Mouse (Mus musculus) heart, postnatal 10 days (tissue): ENCODE data around the gene Sh3pxd2a. TPM values are rescaled to one million over a fixed set of nuclear protein-coding genes. Genes with fewer than 3 reads are reported as not detected.

Experiments used
- DNase-seq, 2 experiments: peaks; one replicate each; pipeline ENCODE4 v3.0.0; 2021
- intact Hi-C: fragments of 180-260 bp; cut with DNase I; formaldehyde crosslinking; loops from one replicate; pipeline ENCODE4 v1.15.1; 2025
- total RNA-seq, 2 experiments: library from RNA; stranded (reverse); gene quantifications; 2 replicates each; pipeline ENCODE4 v1.2.3; 2021

The Sh3pxd2a gene
- total RNA-seq, 2 experiments from 2014 or later = 87.9 to 93.7 TPM

DNA sequence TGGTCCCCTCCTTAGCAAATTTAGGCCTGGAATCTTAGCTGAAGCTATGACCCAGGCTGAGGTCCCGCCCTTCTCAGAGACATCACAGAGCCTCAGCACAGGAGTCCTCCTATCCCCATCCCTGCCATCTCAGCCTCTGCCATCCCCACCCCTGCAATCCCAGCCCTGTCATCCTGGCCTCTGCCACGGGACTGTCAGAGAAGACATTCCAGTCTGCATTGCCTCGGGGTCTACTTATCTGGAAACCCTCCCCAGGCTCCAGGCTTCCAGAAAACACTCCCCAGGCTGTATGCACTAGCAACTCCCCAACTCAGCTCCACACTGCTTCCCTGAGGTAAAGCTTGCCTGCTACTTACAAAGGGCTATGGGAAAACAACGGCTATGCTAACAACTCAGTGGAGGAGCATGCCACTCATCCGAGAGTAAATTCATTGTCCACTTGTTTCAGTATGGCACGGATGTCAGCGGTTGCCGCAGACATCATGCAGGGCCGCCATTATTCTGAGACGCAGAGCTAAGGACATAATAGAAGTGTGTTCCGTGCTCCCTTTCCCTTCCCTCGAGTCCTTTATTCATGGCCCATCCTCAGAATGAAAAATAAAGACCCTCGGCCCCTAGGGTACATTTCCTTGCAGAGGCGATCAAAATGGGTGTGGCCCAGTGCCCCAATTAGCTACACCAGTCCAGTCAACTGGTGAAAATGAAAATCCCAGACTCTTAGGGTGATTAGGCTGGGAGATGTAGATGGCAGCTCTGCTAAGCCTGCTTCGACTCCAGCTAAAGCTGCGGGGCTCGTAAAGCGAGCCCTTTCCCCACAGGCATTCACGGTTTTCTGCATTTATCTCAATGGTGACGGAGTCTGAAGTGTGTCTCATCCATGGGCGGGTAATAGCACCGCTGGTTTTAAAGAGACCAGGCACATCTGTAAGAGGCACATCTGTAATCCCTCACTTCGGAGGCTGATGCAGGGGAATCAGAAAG is 29.1 kb upstream of the Sh3pxd2a start:
- intact Hi-C loops = no loop called here
- no peak for DNase-seq

DNA sequence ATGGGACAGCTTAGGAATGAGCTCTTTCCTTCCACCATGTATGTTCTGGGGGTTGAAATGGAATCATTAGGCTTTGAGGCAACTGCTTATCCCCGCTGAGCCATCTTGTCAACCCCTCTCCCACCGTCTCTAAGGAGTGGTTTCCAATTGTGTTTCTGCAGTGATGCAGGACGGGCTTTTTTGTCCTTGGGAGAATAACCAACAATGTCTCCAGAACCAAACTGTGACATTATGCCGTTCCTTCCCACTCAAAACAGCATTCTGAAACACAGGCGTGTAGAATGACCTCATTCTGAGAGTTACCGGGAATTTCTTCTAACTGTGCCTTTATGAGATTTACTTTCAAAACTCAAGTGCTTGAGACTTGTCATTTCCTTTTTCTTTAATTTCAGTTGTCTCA is 28.2 kb upstream of the Sh3pxd2a start:
- intact Hi-C loops = no loop called here
- DNase-seq = no peak

DNA sequence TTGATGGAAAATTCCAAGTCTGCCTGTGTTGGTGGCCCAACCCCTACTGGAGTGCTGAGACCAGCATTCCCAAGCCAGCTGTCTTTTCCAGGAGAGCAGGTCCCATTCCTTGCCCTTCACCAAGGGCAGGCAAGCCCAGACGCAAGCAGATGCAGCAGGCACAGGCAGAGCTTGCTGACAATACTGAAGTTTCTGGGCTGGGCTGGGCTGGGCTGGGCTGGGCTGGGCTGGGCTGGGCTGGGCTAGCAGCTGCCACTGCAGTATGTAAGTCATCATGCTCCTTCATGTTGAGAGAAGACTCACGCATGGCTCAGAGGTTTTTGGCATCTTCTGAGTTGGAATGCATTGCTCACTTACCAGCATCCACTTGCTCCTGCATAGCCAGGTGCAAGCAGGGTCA is 27.7 kb upstream of the Sh3pxd2a start:
- intact Hi-C loops = no loop called here
- no peak for DNase-seq

DNA sequence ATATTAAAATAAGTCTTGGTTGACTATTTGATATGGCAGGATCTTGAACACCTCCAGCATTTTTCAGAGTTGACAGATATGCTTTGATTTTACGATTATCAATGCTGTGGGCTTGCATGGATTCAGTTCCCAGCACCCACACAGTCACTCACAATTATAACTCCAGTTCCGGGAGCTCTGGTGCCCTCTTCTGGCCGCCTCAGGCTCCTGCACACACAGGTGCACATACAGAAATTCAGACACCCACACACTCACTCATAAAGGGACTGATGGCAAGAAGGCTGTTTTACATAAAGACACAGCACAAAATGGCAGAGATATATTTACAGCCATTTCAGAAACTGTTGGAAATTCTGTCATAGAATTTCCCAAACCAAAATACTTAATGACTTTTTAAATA is 25.0 kb upstream of the Sh3pxd2a start:
- DNase-seq = no peak
- intact Hi-C loops = loop anchor here (5.0 kb wide), 1 partner anchor 132 kb away; no protein-coding TSS in a partner anchor

DNA sequence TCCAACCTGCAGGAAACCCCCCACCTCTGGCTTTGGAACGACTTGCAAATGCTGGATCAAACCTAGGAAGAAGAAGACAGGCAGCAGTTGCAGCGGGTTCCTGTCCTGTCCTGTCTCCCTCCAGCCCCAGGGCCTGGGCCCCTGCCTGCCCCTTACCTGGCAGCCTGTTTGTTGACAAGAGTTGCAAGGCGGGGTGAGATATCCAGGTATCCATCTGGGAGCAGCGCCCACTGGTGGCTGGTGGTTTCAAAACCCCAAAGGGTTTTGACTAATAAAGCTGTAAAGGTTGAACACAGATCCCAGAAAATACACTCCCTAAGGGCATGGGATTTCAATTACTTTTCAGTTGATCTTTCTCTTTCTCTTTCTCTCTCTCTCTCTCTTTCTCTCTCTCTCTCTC is 24.0 kb upstream of the Sh3pxd2a start:
- DNase-seq = no peak
- intact Hi-C loops = loop anchor here (5.0 kb wide), 1 partner anchor 131 kb away; no protein-coding TSS in a partner anchor

DNA sequence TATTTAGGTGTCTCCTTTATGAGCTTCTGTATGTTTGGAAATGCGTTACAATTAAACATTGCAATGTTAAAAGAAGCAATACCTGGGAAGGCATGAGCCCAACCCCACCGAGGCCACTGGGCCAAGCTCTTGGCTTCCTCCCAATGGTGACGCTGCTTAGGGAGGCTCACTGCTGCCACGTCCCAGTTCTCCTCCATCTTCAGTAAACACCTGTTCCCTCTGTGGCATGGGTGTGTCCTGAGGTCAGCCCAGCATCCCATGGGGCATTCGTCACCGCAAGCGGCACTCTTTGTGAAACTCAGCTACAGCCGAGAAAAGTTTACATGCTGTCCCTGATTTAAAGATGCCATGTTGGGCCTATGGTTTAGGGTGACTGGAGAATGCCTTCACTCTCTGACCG is 23.4 kb upstream of the Sh3pxd2a start:
- intact Hi-C loops = loop anchor here (5.0 kb wide), 1 partner anchor 130 kb away; no protein-coding TSS in a partner anchor
- no peak for DNase-seq

DNA sequence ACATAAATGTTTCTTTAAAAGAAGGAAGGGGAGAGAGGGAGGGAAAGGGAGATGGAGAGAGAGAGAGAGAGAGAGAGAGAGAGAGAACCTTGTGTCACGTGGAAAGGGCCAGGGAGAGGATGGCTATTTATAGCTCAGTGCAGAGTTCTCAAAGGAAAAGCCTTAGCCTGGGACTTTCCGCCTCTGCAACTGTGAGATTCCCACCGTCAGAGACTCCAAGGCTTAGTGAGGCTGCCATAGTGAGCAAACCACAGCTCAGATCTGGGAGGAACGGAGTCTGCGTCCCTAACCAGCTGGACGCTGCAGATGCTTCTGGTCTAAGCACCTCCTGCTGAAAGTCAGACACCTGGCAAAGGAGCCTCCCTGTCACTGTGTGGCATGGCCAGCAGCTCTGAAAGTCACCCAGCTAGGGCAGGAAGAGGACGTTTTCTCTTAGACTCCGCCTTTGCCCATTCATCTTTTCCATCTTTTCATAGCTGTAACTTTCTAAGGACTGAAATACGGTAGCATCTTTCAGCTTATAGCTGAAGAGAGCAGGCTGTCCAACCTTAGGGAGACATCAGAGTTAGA is 21.9 kb upstream of the Sh3pxd2a start:
- intact Hi-C loops = loop anchor here (5.0 kb wide), 1 partner anchor 129 kb away; no protein-coding TSS in a partner anchor
- peak; percentile 62 to 67 for DNase-seq

DNA sequence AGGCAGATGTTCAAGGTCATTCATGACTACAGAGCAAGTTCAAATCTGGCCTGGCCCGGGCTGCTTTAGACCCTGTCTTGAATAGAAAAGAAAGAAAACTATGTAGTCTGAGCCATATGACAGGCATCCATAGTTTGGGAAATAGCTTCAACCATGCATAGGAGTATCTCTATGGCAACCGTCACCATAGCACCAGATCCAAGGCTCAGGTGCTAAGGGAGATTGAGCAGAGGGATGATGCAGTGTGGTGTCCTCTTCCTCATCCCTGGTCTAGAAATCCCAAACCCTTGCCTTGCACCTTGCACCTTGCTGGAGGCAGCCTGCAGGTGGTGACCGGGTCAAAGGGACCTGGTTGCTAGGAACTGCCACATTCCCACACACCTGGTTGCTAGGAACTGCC is 19.9 kb upstream of the Sh3pxd2a start:
- intact Hi-C loops = no loop called here
- DNase-seq = no peak

DNA sequence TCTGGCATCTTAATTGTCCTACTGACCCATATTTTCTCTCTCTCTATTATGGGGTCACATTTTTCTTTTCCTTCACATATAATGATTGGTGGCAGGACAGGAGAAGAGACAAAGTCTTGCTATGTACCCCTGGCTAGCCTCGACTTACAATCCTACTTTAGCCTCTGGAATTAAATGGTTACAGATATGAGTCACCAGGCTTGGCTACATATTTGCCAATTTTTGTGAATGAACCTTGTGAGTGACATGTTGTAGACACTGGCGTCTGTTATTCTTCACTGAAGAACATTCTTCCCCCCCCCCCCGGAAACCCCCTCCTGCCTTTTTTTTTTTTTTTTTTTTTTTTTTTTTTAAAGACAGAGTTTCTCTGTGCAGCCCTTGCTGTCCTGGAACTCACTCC is 19.1 kb upstream of the Sh3pxd2a start:
- no peak for DNase-seq
- intact Hi-C loops = no loop called here

DNA sequence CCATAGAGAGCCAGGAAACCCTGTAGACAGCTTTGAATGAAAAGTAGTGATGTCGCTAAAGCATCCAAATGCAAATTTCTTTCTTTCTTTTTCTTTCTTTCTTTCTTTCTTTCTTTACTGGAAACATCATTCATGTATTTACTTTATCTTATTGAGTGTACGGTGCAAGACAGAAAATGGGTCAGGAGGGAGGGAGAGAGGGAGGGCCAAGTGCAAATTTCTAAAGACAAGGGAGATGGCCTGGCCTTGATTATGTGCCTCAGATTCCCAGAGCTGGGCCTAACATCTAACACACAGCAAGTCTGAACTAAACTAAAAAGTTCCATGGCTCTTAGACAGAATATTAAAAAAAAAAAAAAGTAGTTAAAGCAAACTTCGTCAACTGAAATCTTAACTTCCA is 9.3 kb upstream of the Sh3pxd2a start:
- intact Hi-C loops = no loop called here

DNA sequence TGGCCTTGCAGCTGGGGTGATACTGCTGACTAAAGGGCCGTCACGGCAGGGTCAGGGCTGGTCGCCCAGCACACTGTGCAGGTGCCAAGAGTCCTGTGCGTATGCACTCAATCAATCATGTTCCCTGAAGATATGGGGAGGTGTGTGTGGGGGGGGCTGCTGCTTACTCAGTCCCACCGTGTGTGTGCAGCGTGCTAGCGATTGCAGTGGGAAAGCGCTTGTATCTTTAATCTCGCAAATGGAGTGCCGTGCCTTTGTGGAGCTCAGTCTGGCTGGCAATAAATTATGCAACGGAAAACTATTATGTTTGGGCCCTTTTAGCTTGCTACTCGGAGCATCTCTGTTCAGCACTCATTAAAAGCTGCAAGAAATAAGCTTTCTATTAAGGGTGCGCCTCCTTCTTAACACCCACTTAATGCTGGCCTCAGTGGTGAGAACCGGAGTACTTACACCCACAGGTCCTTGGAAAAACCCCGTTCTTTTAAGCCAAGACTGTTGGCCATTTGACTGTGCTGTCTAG is 8.7 kb upstream of the Sh3pxd2a start:
- DNase-seq = peak; percentile 60 to 75
- intact Hi-C loops = no loop called here

More for the DNA sequence above, 9.3 kb upstream of the Sh3pxd2a start:
- DNase-seq = no peak

DNA sequence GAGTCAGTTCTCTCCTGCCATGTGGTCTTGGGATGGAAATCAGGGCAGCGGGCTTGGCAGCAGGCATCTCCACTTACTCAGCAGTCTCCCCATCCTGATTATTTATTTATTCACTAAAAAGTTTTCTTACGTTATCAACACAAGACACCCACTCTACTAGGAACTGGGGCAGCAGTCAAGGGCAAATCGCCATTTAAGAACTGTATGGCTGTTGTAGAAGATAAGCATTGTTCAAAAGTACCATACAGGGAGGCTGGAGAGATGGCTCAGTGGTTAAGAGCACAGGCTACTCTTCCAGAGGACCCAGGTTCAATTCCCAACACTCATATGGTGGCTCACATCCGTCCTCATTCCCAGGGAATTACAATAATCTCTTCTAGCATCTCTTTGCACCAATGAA is 7.6 kb upstream of the Sh3pxd2a start:
- intact Hi-C loops = no loop called here

DNA sequence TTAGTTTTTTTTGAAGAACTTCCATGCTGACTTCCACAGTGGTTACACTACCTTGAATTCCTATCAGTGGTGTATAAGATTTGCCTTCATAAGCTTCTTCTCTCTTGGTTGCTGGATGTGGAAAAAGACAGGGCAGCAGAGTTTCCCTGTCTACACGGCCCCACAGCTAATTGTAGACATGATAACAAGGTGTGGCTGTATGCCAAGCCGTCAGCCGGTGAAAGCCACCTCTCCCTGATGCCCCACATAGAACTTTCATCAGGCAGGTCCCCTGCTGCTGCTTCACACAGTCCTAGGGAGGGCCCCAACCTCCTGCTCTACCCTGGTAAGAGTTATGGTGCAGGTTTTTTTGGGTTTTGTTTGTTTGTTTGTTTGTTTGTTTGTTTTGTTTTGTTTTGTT is 4.5 kb upstream of the Sh3pxd2a start:
- intact Hi-C loops = loop anchor here (10.0 kb wide), 1 partner anchor 194 kb away; no protein-coding TSS in a partner anchor
- DNase-seq = peak; percentile 62 to 72

More for the DNA sequence above, 7.6 kb upstream of the Sh3pxd2a start:
- DNase-seq = no peak

DNA sequence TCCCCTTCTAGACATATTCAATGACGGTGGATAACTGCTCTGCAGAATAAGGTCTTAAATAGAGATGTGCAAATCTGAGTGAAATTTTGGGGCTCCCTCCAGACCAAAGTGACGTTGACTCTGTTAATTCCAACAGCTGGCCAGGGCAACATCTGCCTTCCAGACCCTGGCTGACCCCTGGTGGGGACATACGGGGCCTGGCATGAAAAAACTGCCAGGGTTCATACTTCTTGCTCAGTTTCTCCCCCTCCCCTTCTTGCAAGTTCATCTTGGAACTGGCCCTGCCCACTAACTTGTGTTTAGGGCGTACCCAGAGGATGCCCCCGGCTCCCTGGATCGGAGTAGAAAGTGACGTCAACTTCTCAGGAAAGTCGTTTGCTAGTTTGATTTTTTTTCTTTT is 2.6 kb upstream of the Sh3pxd2a start:
- intact Hi-C loops = loop anchor here (10.0 kb wide), 1 partner anchor 192 kb away; no protein-coding TSS in a partner anchor

DNA sequence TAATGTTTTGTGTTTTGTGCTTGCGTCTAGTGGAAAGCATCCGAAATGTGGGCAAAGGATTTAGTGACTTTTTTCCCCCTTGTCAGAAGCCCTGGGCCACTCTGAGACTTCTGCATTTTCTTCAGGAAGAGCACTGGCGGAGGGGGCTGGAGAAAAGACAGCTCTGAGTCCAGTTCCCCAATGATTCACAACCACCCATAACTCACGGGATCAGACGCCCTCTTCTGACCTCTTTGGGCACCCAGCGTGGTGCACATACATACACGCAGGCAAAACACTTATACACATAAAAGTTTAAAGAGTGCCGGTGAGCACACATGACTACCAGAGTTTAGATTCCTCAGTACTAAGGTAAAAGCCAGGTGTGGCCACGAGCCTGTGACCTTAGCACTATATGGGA is 1.3 kb upstream of the Sh3pxd2a start:
- intact Hi-C loops = loop anchor here (2.0 to 10.0 kb wide), 3 partner anchors 37 to 191 kb away; no protein-coding TSS in a partner anchor
- DNase-seq = no peak

More for the DNA sequence above, 2.6 kb upstream of the Sh3pxd2a start:
- DNase-seq = no peak

DNA sequence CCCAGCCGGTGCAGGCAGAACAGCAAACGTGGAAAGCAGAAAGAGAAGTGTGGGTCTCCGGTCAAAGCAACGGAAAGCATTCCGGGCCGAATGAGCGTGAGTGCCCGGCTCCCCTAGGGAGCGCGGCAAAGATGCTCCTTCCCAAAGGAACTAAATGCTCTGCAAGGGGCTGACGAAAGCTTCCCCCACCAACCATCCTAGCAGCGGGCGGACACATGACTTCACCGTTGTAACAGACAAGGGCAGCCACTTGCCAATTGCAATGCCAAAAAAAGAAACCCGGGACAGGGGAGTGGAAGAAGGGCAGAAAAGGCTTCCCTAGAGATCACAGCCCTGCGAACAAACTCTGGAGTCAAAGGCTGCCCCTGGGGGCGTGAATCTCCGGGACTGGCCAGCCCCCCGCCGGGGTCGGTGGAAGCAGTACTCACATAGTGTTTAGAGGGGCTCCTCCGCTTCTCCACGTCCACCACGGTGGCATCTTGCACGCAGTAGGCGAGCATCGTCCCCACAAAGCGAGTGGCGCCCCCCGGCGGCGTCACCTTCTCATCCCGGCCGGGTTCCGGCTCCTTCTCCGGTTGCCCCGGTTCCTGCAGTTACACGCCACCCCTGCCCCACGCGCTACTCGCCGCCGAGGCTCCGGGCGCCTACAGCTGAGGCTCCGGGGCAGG is 431 bp downstream of the Sh3pxd2a start:
- intact Hi-C loops = loop anchor here (1.0 to 10.0 kb wide), 5 partner anchors 35 to 189 kb away; no protein-coding TSS in a partner anchor

DNA sequence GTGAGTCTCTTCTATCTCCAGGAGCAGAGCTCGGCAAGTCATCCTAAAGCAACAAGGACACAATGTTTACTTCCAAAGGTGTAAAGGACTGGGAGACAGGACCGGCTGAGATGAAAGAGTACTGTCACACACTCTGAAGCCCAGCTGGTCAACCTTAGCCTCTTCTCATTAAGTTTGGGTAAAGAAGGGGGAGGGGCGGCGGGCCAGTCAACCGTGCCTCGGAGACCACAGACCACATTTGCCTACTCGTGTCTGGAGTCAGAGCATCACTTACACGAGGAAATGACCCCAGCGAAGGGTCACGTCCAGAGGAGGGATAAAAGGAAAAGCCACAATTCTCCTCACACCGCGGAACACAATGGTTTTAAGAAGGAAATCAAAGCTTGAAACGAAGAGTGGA is 995 bp downstream of the Sh3pxd2a start:
- DNase-seq = no peak
- intact Hi-C loops = loop anchor here (2.0 to 10.0 kb wide), 2 partner anchors 34 to 188 kb away; no protein-coding TSS in a partner anchor

More for the DNA sequence above, 431 bp downstream of the Sh3pxd2a start:
- DNase-seq = peak; percentile 91

DNA sequence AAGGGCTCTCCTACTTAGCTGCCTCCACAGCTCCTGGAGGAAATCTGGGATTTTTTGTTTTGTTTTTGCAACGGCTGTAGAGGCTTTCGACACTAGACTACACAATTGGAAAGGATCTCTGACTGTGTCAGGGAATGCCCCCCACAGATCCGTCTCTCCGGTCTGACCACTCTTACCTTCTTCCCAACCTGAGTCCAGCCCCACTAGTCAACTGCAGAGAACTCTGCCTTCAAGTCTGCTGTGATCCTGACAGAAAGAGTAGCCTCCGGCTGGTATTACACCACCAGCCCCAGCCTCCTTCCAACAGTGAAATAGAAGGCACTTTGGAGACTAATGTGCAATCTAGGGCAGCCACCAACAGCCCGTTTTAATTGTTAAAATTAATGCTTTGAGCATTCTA is 1.5 kb downstream of the Sh3pxd2a start:
- DNase-seq = no peak
- intact Hi-C loops = loop anchor here (2.0 to 10.0 kb wide), 2 partner anchors 34 to 188 kb away; no protein-coding TSS in a partner anchor

DNA sequence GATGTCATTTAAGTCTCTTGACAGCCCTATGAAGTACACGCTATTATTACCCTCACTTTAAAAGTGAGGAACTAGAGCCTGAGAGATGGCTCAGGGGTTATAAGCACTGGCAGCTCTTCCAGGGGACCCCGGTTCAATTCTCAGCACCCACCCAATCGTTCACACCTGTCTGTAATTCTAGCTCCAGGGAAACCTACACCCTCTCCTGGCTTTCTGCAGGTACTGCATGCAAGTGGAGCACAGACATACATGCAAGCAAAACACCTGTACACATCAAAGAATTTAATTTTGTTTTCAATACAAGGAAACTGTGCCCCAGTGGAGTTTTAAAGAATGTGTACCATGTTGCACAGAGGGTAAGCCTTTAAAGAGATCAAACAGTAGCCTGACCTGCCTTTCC is 2.4 kb downstream of the Sh3pxd2a start:
- DNase-seq = no peak
- intact Hi-C loops = loop anchor here (2.0 to 10.0 kb wide), 2 partner anchors 33 to 187 kb away; no protein-coding TSS in a partner anchor

DNA sequence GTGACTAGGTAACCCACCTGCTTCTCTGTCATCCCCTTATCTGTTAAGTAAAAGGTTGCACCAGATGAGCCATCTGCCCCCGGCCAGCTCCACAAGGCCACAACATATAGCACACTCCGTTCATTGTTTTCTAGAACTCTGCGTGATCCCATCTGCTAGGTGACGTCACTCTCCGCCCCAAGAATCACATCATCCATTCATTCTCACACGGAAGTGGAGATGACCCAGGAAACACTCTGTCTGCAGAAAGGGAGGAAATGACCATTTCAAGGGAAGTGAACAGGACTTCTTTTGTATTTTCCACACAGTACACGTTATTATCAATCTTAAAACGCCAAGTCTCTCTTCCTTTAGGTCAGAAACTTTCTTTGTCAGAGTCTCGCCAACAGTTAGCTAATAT is 2.8 kb downstream of the Sh3pxd2a start:
- no peak for DNase-seq
- intact Hi-C loops = loop anchor here (10.0 kb wide), 1 partner anchor 187 kb away; no protein-coding TSS in a partner anchor
